Mouse (Mus musculus): ENCODE measurements around the gene Peli2.

GRCm38 (mm10) chr14:48200291-48200690 lies 79.7 kb downstream of the Peli2 start:
- no peak for TF ChIP-seq POLR2A (IDR thresholded peaks at IDR 0.05; ENCODE audit: insufficient read depth, low read depth, low read length)
- no peak for TF ChIP-seq EP300 (IDR thresholded peaks at IDR 0.05; ENCODE audit: insufficient read depth, low read depth, low read length)
- TF ChIP-seq CTCF (IDR thresholded peaks at IDR 0.05): no peak

All from heart, adult 2 months (tissue).